Mouse (Mus musculus): ENCODE measurements around the gene Abcb4. TPM values are rescaled to one million over a fixed set of nuclear protein-coding genes. Genes with fewer than 3 reads are reported as not detected.
"Not testable (repeated sequence)": the region's sequence is repeated elsewhere in the genome, so short reads cannot be mapped to it uniquely, and the experiment has no call there.

The Abcb4 gene
- 32.6 and 35.8 TPM in 2 replicates for polyA plus RNA-seq (2014; fragmentation: Nextera tagmentation; extraction: Ambion mirVana)

DNA sequence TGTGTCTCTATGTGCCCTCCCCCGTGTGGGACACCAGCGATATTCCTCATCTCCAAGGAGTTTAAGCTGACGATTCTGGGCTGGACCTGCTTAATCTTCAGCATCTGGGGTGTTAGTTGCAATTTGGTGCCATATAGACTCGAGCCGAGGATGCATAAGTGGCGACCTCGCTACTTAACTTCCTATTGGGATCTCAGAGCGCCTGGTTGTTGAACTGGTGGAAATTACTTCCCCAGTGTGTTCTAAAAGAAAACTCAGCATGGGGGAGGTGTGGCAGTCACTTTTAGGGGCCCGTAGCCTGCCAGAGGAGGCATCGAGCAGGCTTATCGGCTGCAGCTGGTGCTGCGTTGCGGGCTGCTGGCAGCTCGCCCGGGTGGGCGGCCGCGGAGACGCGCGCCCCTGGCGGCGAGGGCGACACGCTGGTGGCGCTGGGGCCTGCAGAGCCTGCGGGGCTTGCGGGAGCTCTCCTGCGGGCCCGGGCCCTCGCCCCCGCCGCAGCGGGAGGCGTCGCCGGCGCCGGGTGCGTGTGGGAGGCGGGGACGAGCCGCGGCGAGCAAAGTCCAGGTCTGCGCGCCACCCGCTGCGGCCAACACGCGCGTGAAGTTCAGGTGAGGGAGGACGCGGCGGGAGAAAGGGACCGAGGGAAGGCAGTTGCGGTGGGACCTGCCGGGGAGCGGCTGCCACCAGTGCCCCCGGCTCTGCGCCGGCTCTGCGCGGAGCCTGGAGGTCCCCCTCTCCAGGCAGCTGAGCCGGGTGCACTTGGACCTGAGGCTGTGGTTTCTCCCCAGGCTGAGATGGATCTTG lies at the start of gene Abcb4:
Abcb4 (plus strand) TSS at position 418 of the 804 bp plus-strand sequence.
- DNase-seq (ENCODE audit: low spot score): peak; percentile 79
- Histone ChIP-seq H3K36me3 (ENCODE audit: control insufficient read depth, insufficient read depth, low read length) (no peaks in the 10 kb centered on the region), H3K27ac (ENCODE audit: low read depth, low read length) (peak within 1 kb of the TSS; percentile 92), H3K4me1 (replicated peaks; ENCODE audit: control insufficient read depth, insufficient read depth, low read length) (peaks cover 3% of the 10 kb centered on the region; the same call in 1 of the 2 replicates), H3K4me3 (ENCODE audit: low read depth, low read length) (peak within 1 kb of the TSS; percentile 84), H3K9me3 (ENCODE audit: control insufficient read depth, low read length) (no peaks in the 10 kb centered on the region), H3K9ac (ENCODE audit: low read depth, low read length) (peak within 1 kb of the TSS; percentile 89), H3K4me2 (peak within 1 kb of the TSS; percentile 73), H3K27me3 (replicated peaks; ENCODE audit: control insufficient read depth, insufficient read depth, low read length) (no peaks in the 10 kb centered on the region)
- peak; percentile 90 for ATAC-seq (replicated peaks; ENCODE audit: low FRiP score)
- WGBS: under 1% methylated on average over 65 of the region's 65 CpGs

DNA sequence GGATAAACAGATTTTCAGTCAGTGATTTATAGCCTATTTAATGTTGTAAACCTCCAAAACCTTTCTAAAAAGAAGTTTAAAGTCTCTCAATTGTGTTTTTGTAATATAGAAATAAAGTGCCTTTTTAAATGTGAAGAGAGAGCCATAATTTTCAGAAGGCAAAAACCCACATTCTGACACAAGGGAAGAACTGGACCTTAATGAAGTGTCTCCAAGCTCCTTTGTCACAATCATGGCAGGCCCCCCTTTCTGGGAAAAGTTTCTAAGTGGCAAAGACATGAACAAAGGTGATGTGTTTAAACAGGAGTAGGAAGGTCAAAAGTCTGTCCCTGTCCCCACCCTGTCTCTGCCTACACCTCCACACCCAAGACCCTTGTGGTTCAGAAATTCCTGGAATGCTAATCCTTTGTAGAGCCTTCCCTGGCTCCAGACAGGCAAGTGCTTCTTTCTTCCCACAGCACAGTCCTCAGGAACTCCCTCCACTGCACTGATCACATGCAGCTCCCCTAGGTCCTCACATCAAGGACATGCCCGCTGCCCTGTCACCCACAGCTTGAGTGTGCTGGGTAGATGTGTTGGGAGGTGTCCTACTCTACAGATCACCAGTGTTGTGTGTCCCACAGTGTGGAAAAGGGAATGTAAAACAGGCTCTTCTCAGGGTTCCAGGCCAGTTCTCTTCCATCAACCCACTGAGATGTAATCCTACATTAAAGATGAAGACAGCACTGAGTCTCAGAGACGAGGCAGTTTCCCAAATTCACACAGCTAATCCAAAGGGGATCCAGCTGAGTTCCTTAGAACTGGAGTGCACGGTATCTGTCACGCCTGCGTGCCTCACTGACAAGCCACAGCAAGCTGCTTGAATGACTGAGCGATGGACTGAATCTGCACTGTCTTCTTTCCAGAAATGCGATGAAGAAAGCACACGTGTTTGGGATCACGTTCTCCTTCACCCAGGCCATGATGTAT lies 44.6 kb upstream of the Abcb4 start:
- not testable (repeated sequence) for H3K27ac ChIP-seq (ENCODE audit: low read depth, low read length); H3K4me3 ChIP-seq (ENCODE audit: low read depth, low read length); H3K27me3 ChIP-seq (replicated peaks; ENCODE audit: control insufficient read depth, insufficient read depth, low read length); ATAC-seq (replicated peaks; ENCODE audit: low FRiP score); H3K9ac ChIP-seq (ENCODE audit: low read depth, low read length); DNase-seq (ENCODE audit: low spot score); H3K4me1 ChIP-seq (replicated peaks; ENCODE audit: control insufficient read depth, insufficient read depth, low read length); H3K4me2 ChIP-seq; H3K9me3 ChIP-seq (ENCODE audit: control insufficient read depth, low read length); H3K36me3 ChIP-seq (ENCODE audit: control insufficient read depth, insufficient read depth, low read length)
- 82% methylated on average over 4 of the region's 9 CpGs for WGBS

GRCm38 (mm10) chr5:8850851-8851250 lies 42.7 kb upstream of the Abcb4 start:
- Histone ChIP-seq H3K36me3 (ENCODE audit: control insufficient read depth, insufficient read depth, low read length) (no peaks in the 10 kb centered on the region), H3K4me3 (ENCODE audit: low read depth, low read length) (no peak overlapping the region), H3K4me1 (replicated peaks; ENCODE audit: control insufficient read depth, insufficient read depth, low read length) (no peaks in the 10 kb centered on the region), H3K4me2 (no peak overlapping the region), H3K9me3 (ENCODE audit: control insufficient read depth, low read length) (no peaks in the 10 kb centered on the region), H3K27ac (ENCODE audit: low read depth, low read length) (no peak overlapping the region), H3K9ac (ENCODE audit: low read depth, low read length) (no peak overlapping the region), H3K27me3 (replicated peaks; ENCODE audit: control insufficient read depth, insufficient read depth, low read length) (no peaks in the 10 kb centered on the region)
- WGBS: 70% methylated on average over 4 of the region's 4 CpGs
- no peak for ATAC-seq (replicated peaks; ENCODE audit: low FRiP score)
- DNase-seq (ENCODE audit: low spot score): no peak

DNA sequence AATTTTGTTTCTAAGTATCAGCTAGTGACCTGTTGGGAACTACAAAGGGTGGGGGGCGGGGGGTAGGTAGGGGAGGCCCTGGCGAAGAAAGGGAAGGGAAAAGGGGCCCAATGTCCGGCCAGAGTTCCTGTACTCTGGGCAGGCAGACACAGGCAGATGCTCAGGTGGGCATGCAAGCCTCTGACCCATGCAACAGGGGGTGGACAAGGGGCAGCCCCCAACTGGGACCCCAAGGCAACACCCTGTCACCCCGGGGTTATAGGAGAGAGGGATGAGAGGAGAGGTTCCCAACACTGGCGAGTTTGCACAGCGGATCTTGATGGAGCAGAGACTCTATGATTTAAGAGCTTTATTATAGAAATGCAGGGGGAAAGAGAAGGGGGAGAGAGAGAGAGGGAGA lies 36.3 kb upstream of the Abcb4 start:
- ATAC-seq (replicated peaks; ENCODE audit: low FRiP score): no peak
- DNase-seq (ENCODE audit: low spot score): no peak
- no peak overlapping the region for H3K9ac ChIP-seq (ENCODE audit: low read depth, low read length)

DNA sequence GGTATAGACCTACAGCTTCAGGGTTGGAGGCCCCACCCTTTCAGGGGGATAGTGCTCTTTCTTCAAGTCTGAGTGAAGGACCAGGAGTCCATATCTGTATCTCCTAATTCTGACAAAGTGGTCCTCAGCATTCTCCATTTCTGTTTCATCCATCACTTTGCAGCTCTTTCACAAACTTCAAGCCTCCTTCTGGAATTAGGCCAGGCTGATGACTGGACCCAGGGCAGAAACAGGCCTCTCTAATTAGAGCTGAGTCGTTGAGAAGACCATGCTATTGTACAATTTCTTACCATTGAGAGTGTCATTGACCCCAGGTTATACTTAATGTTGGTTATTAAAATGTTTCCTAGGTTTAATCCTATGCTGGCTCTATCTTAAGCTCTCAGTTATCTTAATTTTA lies 31.7 kb upstream of the Abcb4 start:
- H3K9me3 ChIP-seq (ENCODE audit: control insufficient read depth, low read length): no peaks in the 10 kb centered on the region
- H3K27ac ChIP-seq (ENCODE audit: low read depth, low read length): no peak overlapping the region
- H3K36me3 ChIP-seq (ENCODE audit: control insufficient read depth, insufficient read depth, low read length): no peaks in the 10 kb centered on the region
- no peak overlapping the region for H3K4me3 ChIP-seq (ENCODE audit: low read depth, low read length)
- DNase-seq (ENCODE audit: low spot score) (no peak), ATAC-seq (replicated peaks; ENCODE audit: low FRiP score) (no peak)
- no peak overlapping the region for H3K9ac ChIP-seq (ENCODE audit: low read depth, low read length)
- H3K4me1 ChIP-seq (replicated peaks; ENCODE audit: control insufficient read depth, insufficient read depth, low read length): no peaks in the 10 kb centered on the region
- no peaks in the 10 kb centered on the region for H3K27me3 ChIP-seq (replicated peaks; ENCODE audit: control insufficient read depth, insufficient read depth, low read length)
- WGBS: 61% methylated on average over 1 of the region's 1 CpGs
- no peak overlapping the region for H3K4me2 ChIP-seq

More for the DNA sequence above, 36.3 kb upstream of the Abcb4 start:
- no peaks in the 10 kb centered on the region for H3K27me3 ChIP-seq (replicated peaks; ENCODE audit: control insufficient read depth, insufficient read depth, low read length)
- no peaks in the 10 kb centered on the region for H3K4me1 ChIP-seq (replicated peaks; ENCODE audit: control insufficient read depth, insufficient read depth, low read length)
- no peaks in the 10 kb centered on the region for H3K9me3 ChIP-seq (ENCODE audit: control insufficient read depth, low read length)
- no peak overlapping the region for H3K4me3 ChIP-seq (ENCODE audit: low read depth, low read length)
- H3K36me3 ChIP-seq (ENCODE audit: control insufficient read depth, insufficient read depth, low read length): no peaks in the 10 kb centered on the region
- WGBS: 67% methylated on average over 6 of the region's 6 CpGs
- no peak overlapping the region for H3K27ac ChIP-seq (ENCODE audit: low read depth, low read length)
- H3K4me2 ChIP-seq: no peak overlapping the region

GRCm38 (mm10) chr5:8863580-8864337 lies 29.8 kb upstream of the Abcb4 start:
- H3K27ac ChIP-seq (ENCODE audit: low read depth, low read length): no peak overlapping the region
- H3K4me3 ChIP-seq (ENCODE audit: low read depth, low read length): no peak overlapping the region
- no peaks in the 10 kb centered on the region for H3K36me3 ChIP-seq (ENCODE audit: control insufficient read depth, insufficient read depth, low read length)
- H3K27me3 ChIP-seq (replicated peaks; ENCODE audit: control insufficient read depth, insufficient read depth, low read length): no peaks in the 10 kb centered on the region
- no peak for DNase-seq (ENCODE audit: low spot score)
- no peaks in the 10 kb centered on the region for H3K4me1 ChIP-seq (replicated peaks; ENCODE audit: control insufficient read depth, insufficient read depth, low read length)
- no peak overlapping the region for H3K4me2 ChIP-seq
- no peaks in the 10 kb centered on the region for H3K9me3 ChIP-seq (ENCODE audit: control insufficient read depth, low read length)
- H3K9ac ChIP-seq (ENCODE audit: low read depth, low read length): no peak overlapping the region
- WGBS: 66% methylated on average over 14 of the region's 14 CpGs
- ATAC-seq (replicated peaks; ENCODE audit: low FRiP score): no peak

DNA sequence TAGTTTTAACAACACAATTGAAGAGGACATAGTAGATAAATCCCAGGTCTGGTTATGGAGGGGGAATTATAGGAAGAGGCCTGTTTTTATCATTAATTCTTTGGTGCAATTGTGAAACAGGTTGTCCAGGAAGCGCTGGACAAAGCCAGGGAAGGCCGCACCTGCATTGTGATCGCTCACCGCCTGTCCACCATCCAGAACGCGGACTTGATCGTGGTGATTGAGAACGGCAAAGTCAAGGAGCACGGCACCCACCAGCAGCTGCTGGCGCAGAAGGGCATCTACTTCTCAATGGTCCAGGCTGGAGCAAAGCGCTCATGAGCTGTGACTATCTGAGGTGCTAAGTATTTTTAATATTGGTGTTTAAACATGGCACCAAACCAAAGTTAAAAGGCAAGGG lies 27.9 kb upstream of the Abcb4 start:
- not testable (repeated sequence) for H3K4me1 ChIP-seq (replicated peaks; ENCODE audit: control insufficient read depth, insufficient read depth, low read length); H3K4me3 ChIP-seq (ENCODE audit: low read depth, low read length); H3K27ac ChIP-seq (ENCODE audit: low read depth, low read length); DNase-seq (ENCODE audit: low spot score); H3K9me3 ChIP-seq (ENCODE audit: control insufficient read depth, low read length); ATAC-seq (replicated peaks; ENCODE audit: low FRiP score); H3K4me2 ChIP-seq; H3K9ac ChIP-seq (ENCODE audit: low read depth, low read length); H3K27me3 ChIP-seq (replicated peaks; ENCODE audit: control insufficient read depth, insufficient read depth, low read length); H3K36me3 ChIP-seq (ENCODE audit: control insufficient read depth, insufficient read depth, low read length)
- 91% methylated on average over 11 of the region's 11 CpGs for WGBS

DNA sequence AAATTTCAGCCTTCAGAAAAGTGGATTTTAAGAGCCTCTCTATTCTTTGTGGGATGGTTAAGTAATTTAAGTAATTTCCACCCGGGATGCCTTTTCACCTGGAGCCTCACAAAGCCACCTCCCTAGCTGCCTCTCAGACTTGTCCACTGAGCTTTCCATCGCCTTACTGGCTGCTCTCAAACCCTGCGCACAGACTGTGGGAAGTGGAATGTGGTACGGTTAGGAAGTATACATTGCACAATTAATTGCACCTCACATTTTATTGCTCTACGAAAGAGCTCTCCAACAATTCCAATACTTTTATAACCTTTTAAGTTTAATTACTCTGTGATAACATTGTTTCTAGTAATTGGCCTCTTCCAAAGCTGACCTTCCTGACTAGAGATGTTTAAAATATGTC lies 27.2 kb upstream of the Abcb4 start:
- ATAC-seq (replicated peaks; ENCODE audit: low FRiP score) (no peak), DNase-seq (ENCODE audit: low spot score) (no peak)
- 84% methylated on average over 5 of the region's 5 CpGs for WGBS
- Histone ChIP-seq H3K4me3 (ENCODE audit: low read depth, low read length) (no peak overlapping the region), H3K4me1 (replicated peaks; ENCODE audit: control insufficient read depth, insufficient read depth, low read length) (no peaks in the 10 kb centered on the region), H3K9me3 (ENCODE audit: control insufficient read depth, low read length) (no peaks in the 10 kb centered on the region), H3K27ac (ENCODE audit: low read depth, low read length) (no peak overlapping the region), H3K9ac (ENCODE audit: low read depth, low read length) (no peak overlapping the region), H3K36me3 (ENCODE audit: control insufficient read depth, insufficient read depth, low read length) (no peaks in the 10 kb centered on the region), H3K4me2 (no peak overlapping the region), H3K27me3 (replicated peaks; ENCODE audit: control insufficient read depth, insufficient read depth, low read length) (no peaks in the 10 kb centered on the region)

Data from liver, embryonic 11.5 days (tissue).